Mouse (Mus musculus): ENCODE measurements around the gene Aff3.

Gene Aff3

GRCm38 (mm10) chr1:38654981-38655540 lies 9.7 kb downstream of the Aff3 start:
- no peak for DNase-seq

DNA sequence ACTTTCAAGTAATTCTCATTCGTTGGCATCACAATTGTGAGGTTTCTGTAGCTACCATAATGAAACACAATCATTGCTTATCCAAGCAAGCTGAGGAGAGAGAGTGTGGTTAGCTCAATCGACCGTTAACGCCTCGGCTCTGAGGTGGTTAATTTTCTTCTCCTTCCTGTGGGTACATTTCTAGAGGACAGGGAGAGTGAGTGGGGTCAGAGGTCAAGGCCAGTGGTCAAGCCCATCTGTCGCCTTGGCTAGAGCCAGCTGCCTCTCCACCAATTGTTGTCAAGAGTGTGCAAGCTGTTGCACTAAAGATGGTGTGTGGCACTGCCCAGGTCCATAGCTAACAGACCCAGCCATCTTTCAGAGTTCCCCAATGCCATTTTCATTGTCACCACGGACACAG lies 14.7 kb downstream of the Aff3 start:
- no peak for DNase-seq

- DNase-seq, result no peak
These were observed 15.6 kb downstream of the Aff3 start for GRCm38 (mm10) chr1:38649174-38649573.

GRCm38 (mm10) chr1:38642288-38642687 lies 22.5 kb downstream of the Aff3 start:
- no peak for DNase-seq

DNA sequence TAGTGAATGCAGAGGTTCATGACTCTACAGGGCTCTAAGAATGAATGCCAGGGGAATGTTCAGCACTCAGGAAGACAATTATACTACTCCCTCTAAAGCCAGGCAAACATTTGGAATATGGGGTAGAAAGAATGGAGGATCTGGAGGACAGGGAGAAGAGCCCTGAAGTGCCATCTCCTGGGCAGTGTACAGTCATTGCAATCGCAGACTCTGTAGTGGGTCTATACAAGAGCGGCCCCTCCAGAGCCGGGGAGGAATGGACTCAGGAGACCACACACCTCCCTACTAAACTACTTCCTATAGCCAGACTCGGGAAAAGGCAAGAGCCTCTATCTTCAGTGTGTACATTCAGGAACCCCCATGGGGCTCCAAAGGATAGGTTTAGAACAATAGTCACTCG lies 25.1 kb downstream of the Aff3 start:
- DNase-seq, result no peak

DNA sequence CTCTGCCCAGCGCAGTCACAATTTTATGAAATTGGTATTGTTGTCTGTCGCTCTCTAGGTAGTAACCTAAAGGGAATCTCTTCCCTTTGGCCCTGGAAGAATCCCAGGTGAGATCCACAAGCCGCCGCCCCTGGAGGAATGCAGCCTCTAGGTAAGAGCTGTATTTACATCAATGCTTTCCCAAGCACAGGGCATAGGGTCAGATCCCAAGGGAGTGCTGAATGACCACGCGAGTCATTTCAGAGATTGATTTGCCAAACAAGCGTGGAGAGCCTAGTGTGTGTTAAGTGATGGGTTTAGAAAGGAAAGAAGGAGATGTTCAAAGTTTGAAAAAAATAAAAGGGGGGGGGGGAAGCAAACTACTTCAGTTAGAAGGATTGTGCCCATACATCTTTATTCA lies 29.2 kb downstream of the Aff3 start:
- no peak for DNase-seq

- no peak for DNase-seq
These were observed 30.7 kb downstream of the Aff3 start for GRCm38 (mm10) chr1:38634081-38634480.

DNA sequence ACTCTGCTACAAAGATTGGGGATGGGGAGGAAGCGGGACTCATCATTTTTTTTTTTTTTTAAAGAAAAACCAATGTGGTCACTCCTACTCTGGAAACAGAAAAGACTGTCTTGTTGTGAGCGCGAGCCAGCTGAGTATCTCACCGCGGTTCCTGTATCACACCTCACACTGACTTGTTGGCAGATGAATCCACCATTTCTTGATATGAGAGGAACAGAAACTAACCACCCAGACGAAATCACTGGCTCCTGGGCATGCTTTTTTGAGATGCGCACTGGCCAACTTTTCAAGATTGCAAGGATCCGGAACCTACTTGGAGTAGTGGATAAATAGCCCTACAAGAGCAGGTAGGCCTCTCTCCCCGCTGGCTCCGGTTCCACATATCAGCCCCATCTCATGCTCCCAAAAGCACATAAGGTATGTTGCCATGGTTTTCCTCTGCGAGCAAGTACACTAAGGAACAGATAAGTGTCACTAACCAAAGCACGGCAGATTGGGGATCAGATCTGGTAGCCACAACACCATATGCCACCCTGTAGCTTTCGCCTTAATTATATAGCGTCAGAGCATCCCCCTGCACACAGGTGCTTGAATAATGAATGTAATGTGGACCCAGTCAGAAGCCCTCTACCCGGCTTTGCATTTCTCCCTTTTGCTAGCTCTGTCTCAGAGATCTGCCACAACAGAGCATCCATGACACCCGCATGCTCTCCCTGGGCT lies 32.1 kb downstream of the Aff3 start:
- DNase-seq, result no peak

GRCm38 (mm10) chr1:38631501-38632279 lies 33.1 kb downstream of the Aff3 start:
- DNase-seq, result no peak

DNA sequence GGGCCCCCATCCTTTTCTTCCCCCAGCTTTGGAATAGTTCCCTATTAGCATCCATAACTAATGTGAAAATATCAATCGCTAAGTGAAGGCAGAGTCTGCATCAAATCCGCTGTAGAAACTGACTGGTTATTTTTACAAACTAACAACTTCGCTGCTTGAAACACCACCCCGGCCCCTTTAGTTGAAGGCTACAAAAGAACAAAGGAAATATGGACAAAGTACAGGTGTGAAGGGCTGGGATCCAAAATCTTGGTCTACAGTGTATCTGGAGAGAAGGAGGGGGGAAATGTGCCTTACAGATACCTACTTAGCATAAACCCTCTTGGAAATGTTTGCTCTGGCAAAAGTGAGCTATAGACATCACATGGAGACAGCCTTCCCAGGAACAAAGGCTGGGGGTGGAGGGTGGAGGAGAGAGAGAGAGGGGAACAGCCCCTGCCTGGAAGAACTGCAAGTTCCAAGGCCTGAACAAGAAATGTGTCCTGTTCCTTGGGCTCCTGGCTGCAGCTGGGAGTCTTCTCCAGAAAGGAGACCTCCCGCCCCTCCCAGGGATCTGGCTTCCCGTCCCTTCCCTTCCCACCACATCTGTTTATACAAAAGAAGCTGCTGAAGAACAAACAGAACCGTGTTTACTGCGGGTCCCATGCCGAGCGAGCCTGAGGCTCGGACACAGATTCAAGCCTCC lies 35.7 kb downstream of the Aff3 start:
- DNase-seq, result peak; percentile 63 to 81

GRCm38 (mm10) chr1:38628426-38628825 lies 36.3 kb downstream of the Aff3 start:
- DNase-seq, result no peak

DNA sequence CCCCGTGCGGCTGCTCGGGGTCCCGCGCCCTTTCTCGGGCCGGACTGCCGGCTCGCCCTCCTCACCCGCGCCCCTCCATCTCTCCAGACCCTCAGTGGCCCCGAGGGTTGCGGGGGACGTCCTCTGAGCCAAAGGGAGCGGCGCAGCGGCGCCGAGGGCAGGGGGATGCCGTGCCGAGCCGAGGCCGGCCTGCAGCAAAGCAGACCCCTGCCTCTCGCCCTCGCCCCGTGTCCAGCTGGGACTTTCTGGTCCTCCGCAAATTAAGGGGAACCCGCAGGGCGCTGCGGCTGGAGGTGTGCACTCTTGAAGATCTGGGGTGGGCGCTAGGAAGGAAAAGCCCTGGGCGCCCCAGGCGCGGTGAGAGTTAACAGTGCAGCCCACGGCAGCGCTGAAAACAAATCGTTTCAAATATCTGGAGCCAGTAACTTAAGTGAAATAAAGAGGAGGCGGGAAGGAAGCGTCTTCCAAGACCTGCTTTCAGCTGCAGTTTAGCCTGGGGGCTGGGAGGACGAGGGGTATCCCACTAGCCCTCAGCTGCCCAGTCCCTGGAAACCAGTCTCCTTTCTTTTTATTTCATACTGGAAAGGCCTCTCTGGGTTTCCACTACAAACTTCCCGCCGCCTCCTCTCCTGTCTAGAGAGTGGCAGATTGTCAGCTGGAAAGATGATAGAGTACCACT lies 36.9 kb downstream of the Aff3 start:
- DNase-seq, result peak; percentile 27 to 53

GRCm38 (mm10) chr1:38626739-38627661 lies 37.8 kb downstream of the Aff3 start:
- peak; percentile 60 to 84 for DNase-seq

DNA sequence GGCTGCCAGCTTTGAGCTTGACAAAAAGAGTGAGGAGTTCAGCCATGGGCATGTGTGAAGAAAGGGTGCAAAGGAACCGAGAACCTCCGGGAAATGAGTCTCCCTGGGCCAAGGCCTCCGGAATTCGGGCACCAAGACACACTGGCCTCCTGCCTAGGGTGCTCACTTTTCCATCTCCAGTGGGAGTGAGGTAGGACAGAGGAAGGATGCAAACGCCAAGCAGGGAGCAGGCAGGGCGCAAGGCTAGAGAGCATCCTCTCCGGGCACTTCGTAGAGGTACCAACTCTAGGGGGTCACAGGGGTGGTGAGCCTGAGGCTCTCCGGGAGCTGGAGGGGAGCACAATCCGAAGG lies 38.4 kb downstream of the Aff3 start:
- peak; percentile 10 to 26 for DNase-seq

DNA sequence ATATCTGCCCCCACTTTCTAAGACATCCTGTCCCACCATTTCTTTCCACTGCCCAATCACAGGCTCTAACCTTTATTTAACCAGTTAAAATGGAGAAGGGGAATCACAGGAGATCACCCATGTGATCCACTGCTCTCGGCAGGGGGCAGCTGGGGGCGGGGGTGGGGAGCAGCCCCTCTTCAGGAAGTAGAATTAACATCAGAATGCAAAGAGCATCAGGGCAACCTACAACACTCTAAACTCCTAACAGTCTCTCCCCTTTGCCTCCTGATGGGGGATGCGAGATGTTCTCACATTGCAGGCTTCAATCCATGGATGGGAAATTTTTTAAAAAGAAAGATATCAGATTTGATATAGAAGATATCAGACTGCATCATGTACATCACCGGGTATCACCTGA lies 42.9 kb downstream of the Aff3 start:
- no peak for DNase-seq

GRCm38 (mm10) chr1:38620401-38620800 lies 44.4 kb downstream of the Aff3 start:
- DNase-seq, result no peak

DNA sequence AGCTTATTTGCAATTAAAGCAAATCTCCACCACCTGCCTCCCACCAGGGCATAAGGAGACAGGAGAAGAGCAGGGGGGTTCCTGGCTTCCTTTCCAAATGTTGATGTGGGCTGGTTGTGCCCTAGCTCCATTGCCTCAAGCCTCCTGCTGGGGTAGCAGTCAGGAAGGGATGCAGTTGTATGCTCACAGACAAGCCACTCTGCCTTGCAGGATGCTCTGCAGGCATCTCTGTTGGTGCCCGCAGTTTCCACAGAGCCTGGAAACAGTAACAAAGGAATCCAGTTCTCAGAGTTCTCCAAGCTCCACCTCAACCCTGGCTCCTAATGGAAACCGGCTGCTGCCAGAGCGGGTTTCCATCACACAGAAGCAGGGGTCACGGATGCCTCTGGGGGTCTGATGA lies 58.0 kb downstream of the Aff3 start:
- DNase-seq, result no peak

DNA sequence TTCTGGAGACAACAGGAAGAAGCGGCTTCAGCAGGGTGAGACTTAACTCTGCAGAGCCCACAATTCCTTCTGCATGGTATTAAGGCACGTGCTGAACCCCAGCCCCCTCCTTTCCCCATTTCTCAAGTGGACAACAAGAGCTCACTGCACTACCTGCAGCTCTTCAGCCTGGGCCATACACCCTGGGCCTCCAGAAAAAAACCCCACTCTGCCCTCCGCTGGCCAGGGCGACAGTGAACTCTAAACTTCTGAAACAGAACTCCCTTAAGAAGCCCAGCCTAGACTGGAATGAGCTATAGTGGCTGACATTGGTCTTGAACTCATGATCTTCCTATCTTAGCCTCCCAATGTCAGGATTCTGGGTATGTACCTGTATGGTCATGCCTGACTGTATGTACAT lies 59.3 kb downstream of the Aff3 start:
- DNase-seq, result no peak

DNA sequence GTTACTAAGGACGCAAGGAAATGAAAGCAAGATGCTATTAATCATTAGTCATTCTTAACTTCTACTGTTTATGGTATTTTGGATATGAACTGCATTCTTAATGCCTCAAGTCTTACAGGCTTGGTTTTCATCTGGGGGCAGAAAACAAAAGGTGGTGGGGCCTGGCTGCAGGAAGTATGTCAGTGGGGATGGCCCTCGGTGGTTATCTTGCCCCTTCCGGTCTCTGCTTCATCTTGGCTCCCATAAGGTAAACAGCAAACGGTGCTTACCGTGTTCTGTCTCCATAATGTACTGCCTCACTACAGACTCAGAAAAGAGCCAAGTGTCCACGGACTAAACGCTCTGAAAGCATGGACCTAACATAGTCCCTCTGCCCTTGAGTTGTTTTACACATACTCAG lies 60.1 kb downstream of the Aff3 start:
- DNase-seq, result peak; percentile 28 to 68

GRCm38 (mm10) chr1:38601802-38602508 lies 62.8 kb downstream of the Aff3 start:
- DNase-seq, result no peak

DNA sequence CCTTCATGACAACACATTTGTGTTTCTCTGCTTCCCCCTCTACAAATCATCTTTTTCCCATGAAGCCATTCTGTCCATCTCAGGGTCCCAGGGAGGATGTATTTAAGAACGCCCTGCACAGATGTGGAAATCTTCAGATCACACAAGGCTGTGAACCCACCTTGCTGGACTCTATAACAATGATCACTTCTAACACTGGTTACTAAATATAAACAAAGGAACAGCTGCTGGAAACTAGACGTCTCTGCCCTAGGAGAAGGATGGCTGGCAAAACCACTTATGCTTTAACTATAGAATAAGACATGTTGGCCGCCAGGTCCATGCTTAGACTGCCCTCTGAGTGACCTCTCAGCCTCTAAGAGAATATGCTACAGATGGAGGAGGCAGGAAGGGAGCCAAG lies 69.4 kb downstream of the Aff3 start:
- no peak for DNase-seq

All from lung, postnatal 4 days (tissue).